9 mouse cellular contexts compared by ENCODE assay signal in the genomic region with DNA sequence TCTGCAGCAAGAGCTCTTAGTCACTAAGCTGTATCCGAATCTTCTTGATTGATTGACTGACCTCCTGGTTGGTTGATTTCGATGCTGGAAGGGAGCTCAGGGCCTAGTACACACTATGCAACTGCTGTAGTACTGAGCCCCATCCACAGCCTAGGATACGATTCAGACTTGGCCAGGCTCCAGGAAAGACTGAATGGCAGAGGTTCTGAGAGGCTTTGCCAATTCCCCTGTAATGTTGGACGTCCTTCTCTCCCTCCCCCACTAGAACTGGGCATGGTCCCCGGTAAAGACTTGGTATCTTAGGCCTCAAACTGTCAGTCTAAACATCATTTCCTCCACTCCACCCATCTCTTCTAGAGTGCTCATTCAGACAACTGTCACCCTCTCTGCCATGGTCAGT.
DNase-seq lines count a peak whose midpoint lies in the region; ATAC-seq and TF ChIP-seq lines count a peak whose summit lies in the region.
"Had no signal": no experiment of that assay in that cellular context is flagged by ENCODE, and none has a peak within 500 bp of the region (broad histone marks: within the 10 kb centered on the region; RNA-seq: fewer than 3 reads in every experiment).

No protein-coding gene starts in this region.

- peak; percentile 16 to 39 for DNase-seq in frontal cortex, postnatal 10 days (ENCODE audit: low spot score in 2 of 2)
- DNase-seq in right cerebral cortex, adult 2 months (ENCODE audit: low spot score in 2 of 2): peak; percentile 27 to 44
- DNase-seq in right cerebral cortex, postnatal 25 days: no peak
- DNase-seq in hindbrain, postnatal 0 days (ENCODE audit: low spot score): peak; percentile 86
- no peak for DNase-seq in liver, postnatal 0 days
- no peak for DNase-seq in testis, postnatal 14 days (ENCODE audit: low spot score)

- H3K4me3 ChIP-seq in hindbrain, postnatal 0 days (ENCODE audit: low read length): no peak overlapping the region
- H3K4me3 ChIP-seq in liver, postnatal 0 days (ENCODE audit: low read depth, low read length): no peak overlapping the region
- H3K4me3 ChIP-seq: lung, embryonic 15.5 days had no signal

- H3K4me2 ChIP-seq in hindbrain, postnatal 0 days (ENCODE audit: low read depth, low read length): no peak overlapping the region
- no peak overlapping the region for H3K4me2 ChIP-seq in liver, postnatal 0 days (ENCODE audit: low read depth, low read length)
- H3K4me2 ChIP-seq: lung, embryonic 15.5 days had no signal

- H3K36me3 ChIP-seq in hindbrain, postnatal 0 days (ENCODE audit: insufficient read depth, low read length): no peaks in the 10 kb centered on the region
- no peaks in the 10 kb centered on the region for H3K36me3 ChIP-seq in liver, postnatal 0 days (replicated peaks; ENCODE audit: insufficient read depth, low read length)
- H3K36me3 ChIP-seq: lung, embryonic 15.5 days had no signal

- H3K4me1 ChIP-seq in hindbrain, postnatal 0 days (ENCODE audit: insufficient read depth, low read length): peaks cover 13% of the 10 kb centered on the region
- no peaks in the 10 kb centered on the region for H3K4me1 ChIP-seq in liver, postnatal 0 days (ENCODE audit: insufficient read depth)
- H3K4me1 ChIP-seq: lung, embryonic 15.5 days had no signal

- TF ChIP-seq CTCF in hindbrain, postnatal 0 days (IDR thresholded peaks at IDR 0.05; ENCODE audit: low read depth): no peak
- no peak for TF ChIP-seq CTCF in liver, postnatal 0 days (IDR thresholded peaks at IDR 0.05; ENCODE audit: low read depth)

- WGBS in hindbrain, postnatal 0 days: 30% methylated on average over 5 of the region's 5 CpGs
- 64% methylated on average over 5 of the region's 5 CpGs for WGBS in liver, postnatal 0 days (ENCODE audit: insufficient replicate concordance)

- TF ChIP-seq EP300 in liver, postnatal 0 days (IDR thresholded peaks at IDR 0.05; ENCODE audit: low read depth): no peak

- no peak for ATAC-seq in frontal cortex, adult (ENCODE audit: low TSS enrichment)
- peak; percentile 77 for ATAC-seq in hindbrain, postnatal 0 days
- no peak for ATAC-seq in liver, postnatal 0 days
- ATAC-seq in megakaryocyte progenitor cell, adult 5-6 weeks (replicated peaks; ENCODE audit: poor library complexity): no peak

- no peaks in the 10 kb centered on the region for H3K27me3 ChIP-seq in hindbrain, postnatal 0 days (ENCODE audit: insufficient read depth, low read length)
- no peaks in the 10 kb centered on the region for H3K27me3 ChIP-seq in liver, postnatal 0 days (ENCODE audit: insufficient read depth, low read length)
- H3K27me3 ChIP-seq: lung, embryonic 15.5 days had no signal

- no peak overlapping the region for H3K27ac ChIP-seq in hindbrain, postnatal 0 days
- H3K27ac ChIP-seq in liver, postnatal 0 days (ENCODE audit: low read depth): no peak overlapping the region
- H3K27ac ChIP-seq: lung, embryonic 15.5 days had no signal

- H3K9me3 ChIP-seq in hindbrain, postnatal 0 days (ENCODE audit: low read length): no peaks in the 10 kb centered on the region
- H3K9me3 ChIP-seq in liver, postnatal 0 days (ENCODE audit: low read length): no peaks in the 10 kb centered on the region
- H3K9me3 ChIP-seq: lung, embryonic 15.5 days had no signal

- no peak overlapping the region for H3K9ac ChIP-seq in hindbrain, postnatal 0 days (replicated peaks; ENCODE audit: low read length)
- H3K9ac ChIP-seq in liver, postnatal 0 days (replicated peaks): no peak overlapping the region
- H3K9ac ChIP-seq: lung, embryonic 15.5 days had no signal

Comparison
In these comparisons a context has a peak if more than half of its experiments do, and no peak if none do; other contexts are left out.
1. DNase-seq: peak in frontal cortex, postnatal 10 days (2 of 2), right cerebral cortex, adult 2 months (2 of 2) and hindbrain, postnatal 0 days (single experiment); none in right cerebral cortex, postnatal 25 days (single experiment), liver, postnatal 0 days (single experiment) and testis, postnatal 14 days (single experiment).